Mouse (Mus musculus) hindbrain, embryonic 10.5 days (tissue): ENCODE results near the gene Dtx3l. TPM values are rescaled to one million over a fixed set of nuclear protein-coding genes. Genes with fewer than 3 reads are reported as not detected.
"Not testable (repeated sequence)": the region's sequence is repeated elsewhere in the genome, so short reads cannot be mapped to it uniquely, and the experiment has no call there.

Source experiments
- DNase-seq: peaks from one replicate; pipeline ENCODE4 v3.0.0-alpha.2; 2017; ENCODE audit warnings: low spot score
- H3K27ac ChIP-seq: fragments of 300-500 bp; sonication (generic); 2 replicates; pipeline ENCODE4 v1.5.1; 2016; ENCODE audit warnings: mild to moderate bottlenecking, moderate library complexity
- H3K27me3 ChIP-seq: fragments of 300-500 bp; sonication (generic); 2 replicates; pipeline ENCODE4 v1.6.1; 2016; ENCODE audit warnings: mild to moderate bottlenecking; ENCODE audit not compliant: poor library complexity, insufficient read depth, severe bottlenecking
- H3K36me3 ChIP-seq: fragments of 300-500 bp; sonication (generic); 2 replicates; pipeline ENCODE4 v1.6.1; 2016; ENCODE audit warnings: mild to moderate bottlenecking, moderate library complexity
- H3K4me1 ChIP-seq: fragments of 300-500 bp; sonication (generic); replicated peaks from 2 replicates; pipeline ENCODE4 v1.6.1; 2016; ENCODE audit warnings: mild to moderate bottlenecking
- H3K4me3 ChIP-seq: fragments of 300-500 bp; sonication (generic); 2 replicates; pipeline ENCODE4 v1.5.1; 2016; ENCODE audit warnings: mild to moderate bottlenecking, moderate library complexity
- H3K9me3 ChIP-seq: fragments of 300-500 bp; sonication (generic); 2 replicates; pipeline ENCODE4 v1.6.1; 2016; ENCODE audit warnings: mild to moderate bottlenecking, moderate library complexity
- WGBS: fragments of 180-500 bp; shearing (Covaris S2); methylation state at CpG from one replicate; pipeline ENCODE4 v1.1.7; 2016; 5-methylcytosine and 5-hydroxymethylcytosine counted together
- polyA plus RNA-seq: library from polyadenylated mRNA; unstranded; fragments of >200 nt; fragmentation: Nextera tagmentation; extraction: Ambion mirVana; gene quantifications from 2 replicates; pipeline ENCODE4 v1.2.1, GENCODE M21; 2016

Gene Dtx3l
- polyA plus RNA-seq = 1.3 and 2.4 TPM in 2 replicates

DNA sequence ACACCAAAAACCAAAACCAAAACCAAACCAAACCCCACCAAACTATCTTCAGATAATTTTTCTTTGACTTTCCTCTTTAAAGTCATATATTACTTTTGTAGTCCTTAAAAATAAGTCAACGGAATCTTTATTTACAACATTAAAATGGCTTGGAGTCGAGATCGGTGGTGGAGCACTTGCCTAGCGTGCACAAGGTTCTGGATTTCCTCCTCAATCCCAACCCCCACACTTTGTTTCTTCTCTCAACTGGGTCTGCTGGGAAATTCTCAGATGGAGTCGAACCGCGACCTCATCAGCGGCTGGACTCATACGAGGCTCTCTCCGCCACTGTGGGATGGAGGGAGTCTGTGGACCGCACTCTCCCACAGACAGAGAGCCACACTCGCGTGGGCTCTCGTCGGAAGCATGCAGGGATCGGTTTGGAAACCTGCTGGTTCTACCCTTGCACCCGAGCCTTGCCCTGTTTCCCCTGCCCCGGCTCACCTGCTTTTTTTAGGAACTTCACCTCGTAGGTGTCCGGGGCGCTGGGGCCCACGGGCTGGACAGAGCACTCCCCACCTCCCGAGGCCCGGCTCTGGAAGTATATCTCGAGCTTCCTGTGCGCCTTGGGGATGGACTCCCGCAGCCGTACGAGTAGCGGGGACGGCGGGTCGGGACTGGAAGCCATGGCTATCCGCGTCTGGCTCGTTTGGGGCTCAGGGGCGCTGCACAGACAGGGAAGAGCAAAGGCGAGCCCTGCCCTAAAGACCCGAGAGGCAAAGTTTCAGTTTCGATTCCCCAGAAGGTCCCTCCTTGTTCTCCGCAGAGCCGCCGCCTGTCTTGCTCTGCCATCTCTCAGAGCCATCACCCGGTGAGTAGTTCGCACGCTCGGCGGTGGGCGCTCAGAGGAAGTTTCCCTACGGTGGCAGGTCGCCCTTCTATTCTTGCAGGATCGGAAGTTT lies at the start of gene Dtx3l, which contains the start of gene Parp9:
TSS of gene Dtx3l (minus strand) at position 941 of the 941 bp plus-strand sequence.
TSS of gene Parp9 (plus strand) at position 260 of the 941 bp plus-strand sequence.
- no peaks in the 10 kb centered on the region for H3K36me3 ChIP-seq
- peak within 1 kb of the TSS; percentile 81 for H3K27ac ChIP-seq
- peak; percentile 54 for DNase-seq
- peaks cover 17% of the 10 kb centered on the region for H3K27me3 ChIP-seq
- 2% methylated on average over 52 of the region's 52 CpGs for WGBS
- H3K4me3 ChIP-seq = peak within 1 kb of the TSS; percentile 65
- peaks cover 14% of the 10 kb centered on the region for H3K4me1 ChIP-seq
- H3K9me3 ChIP-seq = no peaks in the 10 kb centered on the region

GRCm38 (mm10) chr16:35987930-35988329 lies 49.0 kb upstream of the Dtx3l start:
- WGBS = 98% methylated on average over 1 of the region's 1 CpGs
- H3K4me1 ChIP-seq = peaks cover 9% of the 10 kb centered on the region

DNA sequence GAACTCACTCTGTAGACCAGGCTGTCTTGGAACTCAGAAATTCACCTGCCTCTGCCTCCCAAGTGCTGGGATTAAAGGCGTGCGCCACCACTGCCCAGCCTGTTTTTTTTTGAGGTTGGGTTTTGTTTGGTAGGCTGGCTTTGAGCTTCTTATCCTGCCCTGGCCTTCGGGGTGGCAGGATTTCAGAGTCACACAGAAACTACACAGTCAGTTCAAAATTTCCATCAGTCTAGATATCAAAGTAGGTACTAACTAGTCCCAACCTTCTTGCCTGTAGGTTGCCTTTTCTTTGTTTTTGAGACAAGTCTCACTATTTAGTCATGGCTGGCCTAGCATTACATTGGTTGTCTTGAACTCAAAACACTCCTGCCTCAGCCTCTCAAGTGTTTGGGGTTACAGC lies 45.5 kb upstream of the Dtx3l start:
- Histone ChIP-seq H3K4me3 (peak overlapping the region; percentile 91), H3K27ac (no peak overlapping the region), H3K9me3 (peaks cover 3% of the 10 kb centered on the region), H3K4me1 (peaks cover 9% of the 10 kb centered on the region), H3K36me3 (peaks cover 4% of the 10 kb centered on the region), H3K27me3 (peaks cover 3% of the 10 kb centered on the region)
- no peak for DNase-seq
- 80% methylated on average over 3 of the region's 3 CpGs for WGBS

More at GRCm38 (mm10) chr16:35987930-35988329, 49.0 kb upstream of the Dtx3l start:
- H3K4me3 ChIP-seq = no peak overlapping the region
- peaks cover 7% of the 10 kb centered on the region for H3K36me3 ChIP-seq
- H3K27ac ChIP-seq = no peak overlapping the region
- DNase-seq = no peak
- H3K9me3 ChIP-seq = no peaks in the 10 kb centered on the region
- H3K27me3 ChIP-seq = no peaks in the 10 kb centered on the region

DNA sequence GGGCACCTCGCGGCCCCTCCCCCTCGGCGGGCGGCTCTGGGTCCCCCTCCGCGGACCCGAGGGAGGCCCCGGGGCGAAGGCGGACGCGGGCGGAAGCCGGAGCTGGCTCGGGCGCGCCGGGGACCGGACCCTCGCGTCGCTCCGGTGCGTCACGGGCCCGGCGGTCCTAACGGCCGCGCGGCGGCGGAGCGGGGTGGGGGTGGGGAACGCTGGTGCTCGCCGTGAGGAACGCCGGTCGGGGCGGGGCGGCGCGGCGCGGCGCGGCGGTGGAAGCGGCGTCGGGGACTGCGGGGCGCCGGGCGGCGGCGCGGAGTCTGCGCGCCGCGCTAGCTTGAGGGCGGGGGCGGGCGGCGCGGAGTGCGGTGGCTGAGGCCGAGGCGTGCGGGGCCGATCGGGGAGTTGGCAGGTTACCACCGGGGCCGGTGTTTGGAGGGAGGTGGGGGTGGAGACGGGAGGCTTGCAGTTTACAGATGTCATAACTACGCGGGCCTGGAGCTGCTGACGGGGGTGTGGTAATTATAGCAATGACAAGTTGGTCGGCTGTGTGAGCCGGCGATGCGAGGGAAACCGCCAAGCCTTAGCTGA lies 44.7 kb upstream of the Dtx3l start:
- Histone ChIP-seq H3K4me3 (peak overlapping the region; percentile 91), H3K9me3 (peaks cover 3% of the 10 kb centered on the region), H3K27me3 (peaks cover 3% of the 10 kb centered on the region), H3K36me3 (no peaks in the 10 kb centered on the region), H3K27ac (peak overlapping the region; percentile 97), H3K4me1 (peaks cover 9% of the 10 kb centered on the region)
- WGBS = under 1% methylated on average over 85 of the region's 86 CpGs
- peak; percentile 64 for DNase-seq

DNA sequence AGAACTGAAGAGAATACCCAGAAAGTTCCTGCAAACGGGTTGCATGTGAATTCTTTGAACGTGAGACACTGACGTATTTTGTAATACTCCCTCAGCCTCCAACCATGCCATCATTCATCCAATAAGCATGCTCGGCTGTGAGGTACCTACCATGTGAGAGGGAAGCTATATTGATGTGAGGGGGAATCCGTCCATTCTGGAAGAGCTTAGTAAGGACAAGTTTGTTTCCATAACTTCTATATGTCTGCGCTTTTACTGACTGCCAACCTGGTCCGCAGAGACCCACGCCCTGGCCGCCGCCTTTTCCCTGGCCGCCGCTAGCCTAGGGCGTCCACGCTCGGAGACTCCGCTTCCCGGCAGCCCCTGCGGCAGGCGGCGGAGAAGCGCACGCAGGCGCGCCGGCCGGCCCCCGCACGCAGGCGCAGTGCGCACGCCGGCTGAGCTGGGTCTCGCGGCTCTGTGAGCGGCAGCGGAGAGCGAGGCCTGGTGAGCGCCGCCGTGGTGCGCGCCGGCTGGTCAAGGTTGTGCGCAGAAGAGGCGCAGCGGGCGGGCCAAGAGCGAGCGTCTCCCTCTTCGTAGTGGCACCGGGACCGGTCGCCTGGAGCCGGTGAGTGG lies 44.1 kb upstream of the Dtx3l start:
- H3K4me3 ChIP-seq = peak overlapping the region; percentile 91
- peaks cover 3% of the 10 kb centered on the region for H3K27me3 ChIP-seq
- DNase-seq = peak; percentile 91
- H3K36me3 ChIP-seq = no peaks in the 10 kb centered on the region
- H3K9me3 ChIP-seq = peaks cover 3% of the 10 kb centered on the region
- peak overlapping the region; percentile 97 for H3K27ac ChIP-seq
- WGBS = under 1% methylated on average over 54 of the region's 54 CpGs
- H3K4me1 ChIP-seq = peaks cover 9% of the 10 kb centered on the region

DNA sequence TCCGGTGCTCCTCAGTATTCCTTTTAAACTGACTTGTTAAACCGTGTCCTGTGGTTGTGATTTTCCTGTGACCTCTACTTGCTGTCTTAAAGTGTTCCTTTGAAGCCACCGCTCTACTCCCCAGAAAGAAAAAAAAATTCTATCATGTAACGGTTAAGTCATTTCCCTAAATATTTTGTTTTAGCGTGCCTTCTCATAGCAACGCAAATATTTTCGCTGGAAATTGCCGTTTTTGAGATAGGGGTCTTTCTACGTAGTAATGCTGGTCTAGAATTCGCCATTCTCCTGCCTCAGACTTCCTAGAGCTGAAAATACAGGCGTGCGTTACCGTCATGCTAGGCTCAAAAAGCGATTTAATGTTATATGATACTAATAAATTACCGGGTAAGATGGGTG lies 43.6 kb upstream of the Dtx3l start:
- Histone ChIP-seq H3K36me3 (no peaks in the 10 kb centered on the region), H3K4me3 (peak overlapping the region; percentile 91), H3K4me1 (peaks cover 9% of the 10 kb centered on the region), H3K27ac (peak overlapping the region; percentile 97), H3K27me3 (peaks cover 3% of the 10 kb centered on the region), H3K9me3 (peaks cover 3% of the 10 kb centered on the region)
- peak; percentile 4 for DNase-seq
- 4% methylated on average over 15 of the region's 15 CpGs for WGBS

GRCm38 (mm10) chr16:35981363-35981821 lies 42.4 kb upstream of the Dtx3l start:
- Histone ChIP-seq H3K4me1 (peaks cover 9% of the 10 kb centered on the region), H3K27me3 (peaks cover 3% of the 10 kb centered on the region), H3K4me3 (no peak overlapping the region), H3K9me3 (peaks cover 3% of the 10 kb centered on the region), H3K27ac (no peak overlapping the region), H3K36me3 (no peaks in the 10 kb centered on the region)
- 50% methylated on average over 19 of the region's 19 CpGs for WGBS
- peak; percentile 100 for DNase-seq

GRCm38 (mm10) chr16:35978450-35978849 lies 39.5 kb upstream of the Dtx3l start, which contains the start of gene Kpna1:
Gene Kpna1 (plus strand): TSS chr16:35978750.
- not testable (repeated sequence) for H3K36me3 ChIP-seq, H3K4me1 ChIP-seq, H3K4me3 ChIP-seq, H3K27ac ChIP-seq, H3K9me3 ChIP-seq, H3K27me3 ChIP-seq, DNase-seq
- WGBS = 86% methylated on average over 1 of the region's 1 CpGs

DNA sequence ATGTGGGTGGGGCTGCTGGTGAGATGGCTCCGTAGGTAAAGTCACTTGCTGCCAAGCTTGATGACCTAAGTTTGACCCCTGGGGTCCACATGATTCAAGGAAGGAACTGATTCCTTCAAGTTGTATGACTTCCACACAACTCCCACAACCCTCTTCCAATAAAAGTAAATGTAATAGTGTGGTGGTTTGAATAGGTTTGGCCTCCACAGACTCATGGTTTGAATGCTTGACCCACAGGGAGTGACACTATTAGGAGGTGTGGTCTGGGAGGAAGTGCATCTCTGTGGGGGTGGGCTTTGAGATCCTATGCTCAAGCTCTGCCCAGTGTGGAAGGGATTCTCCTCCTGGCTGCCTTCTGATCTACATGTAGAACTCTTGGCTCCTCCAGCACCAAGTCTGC lies 35.1 kb upstream of the Dtx3l start:
- no peaks in the 10 kb centered on the region for H3K36me3 ChIP-seq
- H3K4me3 ChIP-seq = no peak overlapping the region
- no peaks in the 10 kb centered on the region for H3K4me1 ChIP-seq
- no peak for DNase-seq
- no peaks in the 10 kb centered on the region for H3K9me3 ChIP-seq
- H3K27me3 ChIP-seq = no peaks in the 10 kb centered on the region
- H3K27ac ChIP-seq = no peak overlapping the region
- 54% methylated on average over 1 of the region's 1 CpGs for WGBS

GRCm38 (mm10) chr16:35968149-35968548 lies 29.2 kb upstream of the Dtx3l start:
- no peaks in the 10 kb centered on the region for H3K9me3 ChIP-seq
- no peak overlapping the region for H3K4me3 ChIP-seq
- DNase-seq = no peak
- 63% methylated on average over 2 of the region's 2 CpGs for WGBS
- H3K36me3 ChIP-seq = no peaks in the 10 kb centered on the region
- H3K27ac ChIP-seq = no peak overlapping the region
- H3K4me1 ChIP-seq = no peaks in the 10 kb centered on the region
- H3K27me3 ChIP-seq = no peaks in the 10 kb centered on the region

GRCm38 (mm10) chr16:35967319-35967718 lies 28.4 kb upstream of the Dtx3l start:
- no peak overlapping the region for H3K27ac ChIP-seq
- H3K36me3 ChIP-seq = no peaks in the 10 kb centered on the region
- no peak overlapping the region for H3K4me3 ChIP-seq
- WGBS = 89% methylated on average over 4 of the region's 4 CpGs
- H3K27me3 ChIP-seq = no peaks in the 10 kb centered on the region
- H3K4me1 ChIP-seq = no peaks in the 10 kb centered on the region
- H3K9me3 ChIP-seq = no peaks in the 10 kb centered on the region
- DNase-seq = no peak

DNA sequence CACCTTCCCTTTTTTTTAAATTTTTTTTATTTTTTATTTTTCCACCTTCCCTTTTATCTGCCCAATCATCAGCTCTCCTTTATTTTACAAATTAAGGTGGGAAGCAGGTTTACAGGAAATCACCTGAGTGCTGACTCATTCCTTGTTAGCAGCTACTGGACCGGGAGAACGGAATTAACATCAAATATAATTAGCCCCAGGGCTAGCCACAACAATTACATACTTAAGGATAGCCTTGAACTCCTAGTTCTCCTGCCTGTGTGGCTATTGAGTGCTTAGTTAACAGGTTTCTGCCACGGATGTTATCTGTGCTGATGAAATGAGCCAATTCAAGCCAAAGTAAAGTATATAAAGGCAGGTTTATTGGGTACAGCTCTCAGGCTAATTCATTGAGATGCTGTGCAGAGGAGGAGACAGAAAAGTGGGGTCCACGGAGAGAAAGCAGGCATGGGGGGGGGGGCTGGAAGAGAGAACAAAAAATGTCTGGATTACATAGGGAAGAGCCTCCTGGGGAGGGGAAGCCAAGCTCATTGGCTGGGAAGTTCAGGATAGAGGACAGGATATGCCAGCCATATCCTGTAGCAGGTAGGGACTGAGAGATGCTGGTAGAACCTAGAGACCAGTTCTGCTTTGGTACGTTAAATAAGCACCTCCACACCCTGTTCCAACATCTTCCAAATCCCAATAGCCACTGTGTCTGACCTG lies 27.6 kb upstream of the Dtx3l start:
- no peaks in the 10 kb centered on the region for H3K36me3 ChIP-seq
- no peak for DNase-seq
- H3K4me1 ChIP-seq = no peaks in the 10 kb centered on the region
- no peaks in the 10 kb centered on the region for H3K27me3 ChIP-seq
- H3K9me3 ChIP-seq = no peaks in the 10 kb centered on the region
- H3K4me3 ChIP-seq = no peak overlapping the region
- H3K27ac ChIP-seq = no peak overlapping the region
- 71% methylated on average over 5 of the region's 5 CpGs for WGBS
